Mouse (Mus musculus): ENCODE results near the gene Krt222. TPM values are rescaled to one million over a fixed set of nuclear protein-coding genes. Genes with fewer than 3 reads are reported as not detected.

The Krt222 gene
- 10 to 100 TPM; 31.1 to 32.0 TPM for total RNA-seq (2021)
- long read RNA-seq, experiment 1, transcript Krt222-201 (6 exons, 2,042 nt): minor isoform, 15 of 40 reads
- long read RNA-seq, experiment 1, transcript Krt222-202 (6 exons, 3,072 nt): major isoform, 24 of 40 reads
- long read RNA-seq, experiment 1, partial matches to known transcripts: 0 of 40 reads
- long read RNA-seq, experiment 1, other reads (novel, unspliced or antisense): 1 of 40 reads
- long read RNA-seq, experiment 2, transcript Krt222-202 (6 exons, 3,072 nt): major isoform, 21 of 32 reads
- long read RNA-seq, experiment 2, transcript Krt222-201 (6 exons, 2,042 nt): minor isoform, 9 of 32 reads
- long read RNA-seq, experiment 2, partial matches to known transcripts: 2 of 32 reads
- long read RNA-seq, experiment 2, other reads (novel, unspliced or antisense): 0 of 32 reads

DNA sequence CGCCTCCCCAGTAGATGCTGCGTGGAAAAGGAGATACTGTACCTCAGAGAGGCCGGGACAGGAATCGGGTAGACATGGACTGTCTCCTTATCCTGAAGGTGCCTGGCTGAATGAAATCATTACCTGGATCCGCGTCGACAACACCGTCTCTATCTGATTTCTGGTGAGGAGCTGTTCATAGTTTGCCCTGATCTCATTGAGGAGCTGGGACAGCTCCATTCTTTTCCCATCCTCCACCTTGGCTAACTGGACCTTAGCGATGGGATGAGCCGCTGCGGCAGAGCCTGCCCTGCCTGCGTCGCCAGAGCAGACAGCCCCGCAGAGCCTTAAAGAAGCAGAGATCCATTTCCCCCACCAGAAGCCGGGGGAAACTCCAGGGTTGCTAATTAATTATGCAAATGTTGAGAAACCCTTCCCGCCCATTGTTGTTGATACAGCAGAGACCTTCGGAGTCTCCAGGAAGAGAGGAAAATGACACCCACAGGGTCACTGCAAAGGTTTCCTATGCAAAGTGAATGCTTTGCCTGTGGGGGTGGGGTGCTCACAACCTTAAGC lies at the start of gene Krt222:
Krt222 (minus strand) TSS at position 266 of the 555 bp plus-strand sequence.
- peak; percentile 37 to 58 for DNase-seq (ENCODE audit: extremely low spot score in 1 of 2, low spot score in 2 of 2)
- intact Hi-C loops (cut with DNase I): no loop called here

DNA sequence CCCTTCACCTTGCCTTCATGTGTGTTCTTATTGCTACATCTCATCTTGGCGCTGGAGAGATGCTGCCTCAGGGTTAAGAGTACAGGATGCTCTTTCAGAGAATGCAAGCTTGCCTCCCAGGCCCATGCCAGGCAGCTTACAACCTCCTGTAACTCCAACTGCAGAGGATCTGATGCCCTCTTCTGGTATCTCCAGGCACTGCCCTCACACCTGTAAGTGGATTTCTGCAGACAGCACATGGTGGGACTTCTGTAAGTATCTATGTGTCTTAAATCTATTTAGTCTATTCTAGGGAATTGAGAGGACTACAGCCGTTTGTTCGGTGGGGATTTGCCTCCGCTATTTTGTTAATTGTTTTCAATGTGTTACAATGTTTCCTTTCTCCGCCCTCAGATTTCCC lies 49.0 kb upstream of the Krt222 start:
- intact Hi-C loops (cut with DNase I): loop anchor here (2.0 to 5.0 kb wide), 3 partner anchors 41 to 318 kb away; no protein-coding TSS in a partner anchor
- H3K4me3 ChIP-seq: no peak overlapping the region

More for the DNA sequence above, at the start of gene Krt222:
- H3K27ac ChIP-seq: peak within 1 kb of the TSS; percentile 93
- no peak for TF ChIP-seq CTCF (IDR thresholded peaks at IDR 0.05)
- H3K4me3 ChIP-seq: peak within 1 kb of the TSS; percentile 67

DNA sequence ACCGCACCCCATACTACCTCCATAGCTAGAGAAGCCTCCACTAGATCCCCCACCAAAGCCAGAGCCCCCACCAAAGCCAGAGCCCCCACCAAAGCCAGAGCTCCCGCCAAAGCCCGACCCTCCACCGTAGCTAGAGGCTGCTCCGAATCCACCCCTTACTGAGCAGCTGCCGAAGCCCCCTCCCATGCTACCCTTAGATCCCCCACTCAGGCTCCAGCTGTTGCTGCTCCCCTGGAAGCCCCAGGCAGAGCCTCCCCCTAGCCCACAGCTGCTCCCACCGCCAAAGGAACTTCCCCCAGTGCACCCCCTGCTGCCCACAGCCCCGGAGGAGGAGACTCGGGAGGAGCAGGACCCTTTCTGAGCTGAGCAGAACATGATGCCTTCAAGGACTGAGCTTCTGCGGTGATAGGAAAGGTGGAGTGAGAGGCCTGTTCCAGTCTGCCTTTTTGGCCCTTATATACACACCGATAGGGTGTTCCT lies 41.0 kb upstream of the Krt222 start, which contains the start of gene Krt24:
Krt24 (minus strand) TSS at position 430 of the 480 bp plus-strand sequence.
- Histone ChIP-seq H3K4me3 (no peak within 1 kb of the TSS), H3K27ac (no peak within 1 kb of the TSS)
- no peak for TF ChIP-seq CTCF (IDR thresholded peaks at IDR 0.05)
- intact Hi-C loops (cut with DNase I): no loop called here
- DNase-seq (ENCODE audit: extremely low spot score in 1 of 2, low spot score in 2 of 2): no peak

More for the DNA sequence above, 49.0 kb upstream of the Krt222 start:
- peak; percentile 15 to 38 for DNase-seq (ENCODE audit: extremely low spot score in 1 of 2, low spot score in 2 of 2)
- TF ChIP-seq CTCF (IDR thresholded peaks at IDR 0.05): peak; percentile 71
- no peak overlapping the region for H3K27ac ChIP-seq

DNA sequence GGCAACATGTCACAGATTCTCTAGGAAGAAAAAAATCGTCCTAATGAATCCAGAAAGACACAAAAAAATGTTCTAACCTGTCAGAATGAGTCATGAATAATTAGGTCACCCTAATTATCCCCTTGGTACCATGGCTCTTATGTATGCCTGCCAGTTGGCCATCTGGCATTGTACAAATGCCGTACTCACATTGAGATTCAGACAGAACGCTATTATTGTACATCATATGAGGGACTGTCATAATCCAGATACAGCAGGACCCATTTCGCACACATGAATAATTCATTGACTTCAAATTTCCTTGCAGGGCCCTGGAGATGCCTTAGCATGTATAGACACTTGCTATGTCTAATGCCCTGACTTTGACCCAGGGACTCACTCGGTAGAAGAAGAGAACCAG lies 40.1 kb upstream of the Krt222 start:
- Histone ChIP-seq H3K27ac (no peak overlapping the region), H3K4me3 (no peak overlapping the region)
- DNase-seq (ENCODE audit: extremely low spot score in 1 of 2, low spot score in 2 of 2): no peak
- intact Hi-C loops (cut with DNase I): no loop called here
- no peak for TF ChIP-seq CTCF (IDR thresholded peaks at IDR 0.05)

DNA sequence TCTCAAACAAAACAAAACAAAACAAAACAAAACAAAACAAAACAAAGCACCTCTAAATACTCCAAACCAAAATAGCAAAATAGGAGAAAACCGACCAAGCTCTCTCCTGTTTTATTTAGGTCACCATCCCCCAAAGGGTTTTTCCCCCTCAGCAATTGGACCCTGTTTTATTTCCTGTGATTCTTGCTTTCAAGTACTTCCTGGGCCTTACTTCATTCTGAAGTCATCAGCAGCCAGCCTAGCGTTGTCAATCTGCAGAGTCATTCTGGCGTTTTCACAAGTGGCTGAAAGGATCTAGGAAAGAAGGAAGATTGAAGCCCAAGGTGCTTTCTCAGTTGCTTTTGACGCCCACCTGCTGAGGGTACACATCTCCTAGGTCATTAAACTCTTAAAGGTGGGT lies 39.4 kb upstream of the Krt222 start:
- no peak for DNase-seq (ENCODE audit: extremely low spot score in 1 of 2, low spot score in 2 of 2)
- TF ChIP-seq CTCF (IDR thresholded peaks at IDR 0.05): no peak
- Histone ChIP-seq H3K27ac (no peak overlapping the region), H3K4me3 (no peak overlapping the region)
- intact Hi-C loops (cut with DNase I): no loop called here

DNA sequence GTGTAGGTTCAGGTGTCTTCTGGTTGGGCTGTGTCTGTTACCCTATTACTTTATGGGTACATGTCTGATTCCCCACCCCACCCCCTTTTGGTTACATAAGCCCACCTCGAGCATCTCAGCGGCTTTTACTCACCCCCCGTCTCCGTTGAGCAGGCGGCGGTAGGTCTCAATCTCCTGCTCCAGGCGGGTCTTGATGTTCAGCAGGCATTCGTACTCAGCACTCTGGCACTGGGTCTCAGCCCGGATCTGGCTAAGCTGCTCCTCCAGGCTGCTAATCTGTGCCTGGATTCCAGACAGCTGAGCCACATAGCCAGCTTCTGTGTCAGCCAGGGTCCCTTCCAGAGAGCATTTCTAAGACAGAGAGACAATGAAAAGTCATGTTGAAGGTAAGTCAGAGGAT lies 37.2 kb upstream of the Krt222 start:
- DNase-seq (ENCODE audit: extremely low spot score in 1 of 2, low spot score in 2 of 2): no peak
- Histone ChIP-seq H3K4me3 (no peak overlapping the region), H3K27ac (no peak overlapping the region)
- TF ChIP-seq CTCF (IDR thresholded peaks at IDR 0.05): no peak
- intact Hi-C loops (cut with DNase I): no loop called here

DNA sequence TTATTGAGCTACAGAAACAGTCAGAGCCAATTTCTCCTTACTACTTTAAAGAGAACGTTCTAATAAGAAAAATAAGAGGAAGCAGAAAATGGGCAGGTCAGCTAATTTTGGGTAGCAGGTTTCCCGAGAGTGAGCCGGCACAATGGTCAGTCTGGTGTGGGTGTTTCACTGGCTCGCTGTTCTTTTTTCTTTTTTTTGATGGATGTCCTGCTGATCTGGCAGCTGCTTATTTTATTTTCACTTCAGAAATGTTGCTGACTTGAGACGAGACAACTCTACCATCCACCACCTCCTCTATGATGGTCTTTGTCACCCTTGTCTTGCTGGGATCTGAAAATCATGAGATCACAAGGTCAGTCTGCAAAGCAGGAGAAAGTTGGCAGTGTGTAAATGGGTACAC lies 36.1 kb upstream of the Krt222 start:
- no peak for DNase-seq (ENCODE audit: extremely low spot score in 1 of 2, low spot score in 2 of 2)
- H3K27ac ChIP-seq: no peak overlapping the region
- intact Hi-C loops (cut with DNase I): no loop called here
- H3K4me3 ChIP-seq: no peak overlapping the region
- no peak for TF ChIP-seq CTCF (IDR thresholded peaks at IDR 0.05)

DNA sequence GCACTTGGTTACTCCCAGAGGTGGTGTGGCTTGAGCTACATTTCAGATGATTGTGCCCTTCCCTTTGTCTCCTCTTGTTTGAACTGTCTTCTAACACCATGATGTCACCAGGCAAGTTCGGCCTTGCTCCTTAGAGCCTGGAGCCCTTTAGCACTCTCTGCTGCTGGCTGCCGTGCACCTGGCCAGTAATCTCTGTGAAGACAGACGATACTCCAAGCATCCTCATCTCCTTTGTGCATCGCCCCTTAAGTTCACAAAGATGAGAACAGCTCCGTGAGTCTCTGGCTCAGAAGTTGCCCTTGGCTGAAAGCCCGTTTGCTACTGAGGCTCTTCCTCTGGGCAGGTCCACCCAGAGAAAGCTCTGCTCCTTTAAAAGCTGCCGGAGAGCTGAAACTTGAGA lies 32.9 kb upstream of the Krt222 start:
- Histone ChIP-seq H3K4me3 (no peak overlapping the region), H3K27ac (no peak overlapping the region)
- intact Hi-C loops (cut with DNase I): no loop called here
- no peak for TF ChIP-seq CTCF (IDR thresholded peaks at IDR 0.05)
- DNase-seq (ENCODE audit: extremely low spot score in 1 of 2, low spot score in 2 of 2): no peak

DNA sequence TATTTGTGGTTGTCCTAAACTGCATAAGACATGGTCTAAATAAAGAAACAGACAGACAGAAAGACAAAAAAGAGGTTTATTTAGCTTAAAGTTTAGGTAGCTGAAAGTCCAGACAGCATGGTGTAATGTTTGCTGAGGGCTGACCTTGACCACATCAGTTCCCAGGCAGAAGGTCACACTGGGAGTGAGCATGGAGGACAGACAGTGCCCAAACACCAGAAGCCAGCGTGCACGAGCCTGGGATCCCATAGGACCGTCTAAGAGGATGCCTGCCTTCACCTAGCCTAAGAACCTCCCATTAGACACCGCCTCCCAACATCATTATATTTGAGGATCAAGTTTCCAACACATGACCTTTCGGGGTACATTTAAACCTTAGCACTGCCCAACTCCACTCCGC lies 31.7 kb upstream of the Krt222 start:
- Histone ChIP-seq H3K27ac (no peak overlapping the region), H3K4me3 (no peak overlapping the region)
- intact Hi-C loops (cut with DNase I): no loop called here
- no peak for TF ChIP-seq CTCF (IDR thresholded peaks at IDR 0.05)
- no peak for DNase-seq (ENCODE audit: extremely low spot score in 1 of 2, low spot score in 2 of 2)

DNA sequence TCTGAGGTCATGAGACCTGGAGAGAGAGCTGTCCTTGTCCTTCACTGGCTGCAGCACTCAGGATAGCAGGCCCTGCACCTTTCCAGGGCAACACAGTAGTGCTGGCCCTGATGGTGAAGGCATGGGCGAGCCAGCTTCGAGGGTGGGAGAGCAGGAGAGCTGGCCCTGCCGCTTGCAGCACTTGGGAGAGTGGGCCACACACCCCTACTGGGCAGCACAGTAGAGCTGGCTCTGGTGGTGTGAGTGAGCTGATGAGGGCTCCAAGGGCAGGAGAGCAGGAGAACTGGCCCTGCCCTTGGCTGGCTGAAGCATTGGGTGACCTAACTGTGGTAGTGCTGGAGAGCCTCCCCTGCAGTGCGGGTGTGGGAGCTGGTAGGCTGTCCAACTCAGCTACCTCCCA lies 28.8 kb upstream of the Krt222 start:
- H3K27ac ChIP-seq: no peak overlapping the region
- no peak overlapping the region for H3K4me3 ChIP-seq
- DNase-seq (ENCODE audit: extremely low spot score in 1 of 2, low spot score in 2 of 2): no peak
- TF ChIP-seq CTCF (IDR thresholded peaks at IDR 0.05): no peak
- intact Hi-C loops (cut with DNase I): no loop called here

DNA sequence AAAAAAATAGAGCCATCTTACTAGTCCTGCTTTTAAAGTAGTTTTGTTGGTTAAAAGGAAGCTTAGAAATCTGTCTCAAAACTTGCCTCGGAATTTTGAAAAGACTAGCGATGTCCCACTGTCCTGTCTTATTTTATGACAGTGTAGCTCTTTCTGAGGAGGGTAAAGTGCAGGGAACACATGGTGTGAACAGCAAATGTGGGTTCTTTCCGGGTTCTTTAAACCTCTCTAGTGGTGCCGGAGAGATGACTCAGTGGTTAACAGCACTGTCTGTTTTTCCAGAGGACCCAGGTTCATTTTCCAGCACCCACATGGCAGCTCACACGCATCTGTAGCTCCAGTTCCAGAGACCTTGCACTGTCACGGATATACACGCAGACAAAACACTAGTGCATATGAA lies 25.3 kb upstream of the Krt222 start:
- Histone ChIP-seq H3K27ac (no peak overlapping the region), H3K4me3 (no peak overlapping the region)
- intact Hi-C loops (cut with DNase I): no loop called here
- DNase-seq (ENCODE audit: extremely low spot score in 1 of 2, low spot score in 2 of 2): no peak
- TF ChIP-seq CTCF (IDR thresholded peaks at IDR 0.05): no peak

DNA sequence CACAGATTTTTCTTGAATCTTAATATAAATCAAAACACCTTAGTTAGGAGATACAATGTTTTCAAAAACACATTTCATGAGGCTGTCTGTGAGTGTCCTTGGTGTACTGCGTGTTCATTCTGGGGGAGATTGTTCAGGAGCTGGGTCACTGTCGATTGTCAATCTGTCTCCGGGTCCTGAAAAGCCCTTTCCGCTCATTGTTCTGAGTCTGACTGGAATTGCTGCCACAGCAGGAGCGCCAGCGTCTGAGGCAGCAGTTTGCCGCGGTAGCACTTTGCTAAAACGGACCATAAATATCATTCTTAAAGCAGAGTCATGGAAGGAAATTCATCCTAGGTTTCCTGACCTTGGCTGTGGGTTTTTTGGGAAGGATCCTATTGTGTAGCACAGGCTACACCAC lies 21.9 kb upstream of the Krt222 start:
- no peak for TF ChIP-seq CTCF (IDR thresholded peaks at IDR 0.05)
- DNase-seq (ENCODE audit: extremely low spot score in 1 of 2, low spot score in 2 of 2): no peak
- H3K27ac ChIP-seq: peak overlapping the region; percentile 67
- intact Hi-C loops (cut with DNase I): no loop called here
- no peak overlapping the region for H3K4me3 ChIP-seq

All from left cerebral cortex, adult 2 months (tissue).